Mouse (Mus musculus): ENCODE data around the gene Mrps2.

- TF ChIP-seq HCFC1 (IDR thresholded peaks at IDR 0.05; ENCODE audit: borderline replicate concordance, insufficient read depth, low read length) (no peak), ZNF384 (IDR thresholded peaks at IDR 0.05; ENCODE audit: low read depth, low read length) (no peak), CHD2 (IDR thresholded peaks at IDR 0.05; ENCODE audit: low read depth, low read length) (no peak)
These were observed 27.0 kb upstream of the Mrps2 start for GRCm38 (mm10) chr2:28440842-28441241.

Measured in ES-E14 (cell line).